Mouse (Mus musculus) forebrain, embryonic 10.5 days (tissue): ENCODE data around the gene Ramp2. TPM values are rescaled to one million over a fixed set of nuclear protein-coding genes. Genes with fewer than 3 reads are reported as not detected.
A peak's percentile ranks its signal among the peaks of the same experiment; 100 is the strongest.

Source experiments
- DNase-seq: peaks from one replicate; pipeline ENCODE4 v3.0.0-alpha.2; 2017; ENCODE audit warnings: low spot score; ENCODE audit errors: extremely low spot score
- H3K27ac ChIP-seq: fragments of 300-500 bp; sonication (generic); 2 replicates; pipeline ENCODE4 v1.5.1; 2016; ENCODE audit warnings: mild to moderate bottlenecking
- H3K27me3 ChIP-seq: fragments of 300-500 bp; sonication (generic); 2 replicates; pipeline ENCODE4 v1.6.1; 2016; ENCODE audit warnings: mild to moderate bottlenecking; ENCODE audit not compliant: poor library complexity, severe bottlenecking
- H3K36me3 ChIP-seq: fragments of 300-500 bp; sonication (generic); replicated peaks from 2 replicates; pipeline ENCODE4 v1.6.1; 2016; ENCODE audit warnings: mild to moderate bottlenecking, moderate library complexity
- H3K4me1 ChIP-seq: fragments of 300-500 bp; sonication (generic); 2 replicates; pipeline ENCODE4 v1.6.1; 2016
- H3K4me3 ChIP-seq: fragments of 300-500 bp; sonication (generic); 2 replicates; pipeline ENCODE4 v1.5.1; 2016; ENCODE audit warnings: mild to moderate bottlenecking, moderate library complexity
- H3K9me3 ChIP-seq: fragments of 300-500 bp; sonication (generic); 2 replicates; pipeline ENCODE4 v1.6.1; 2016; ENCODE audit warnings: mild to moderate bottlenecking, moderate library complexity
- WGBS: fragments of 180-500 bp; shearing (Covaris S2); methylation state at CpG from one replicate; pipeline ENCODE4 v1.1.7; 2016; 5-methylcytosine and 5-hydroxymethylcytosine counted together
- polyA plus RNA-seq: library from polyadenylated mRNA; unstranded; fragments of >200 nt; fragmentation: Nextera tagmentation; extraction: Ambion mirVana; gene quantifications from 2 replicates; pipeline ENCODE4 v1.2.1, GENCODE M21; 2016

Gene Ramp2
- polyA plus RNA-seq, 1 experiment from 2014 or later = 54.8 TPM

GRCm38 (mm10) chr11:101280837-101281236 lies 35.0 kb downstream of the Ramp2 start:
- Histone ChIP-seq H3K27ac (no peak overlapping the region), H3K4me1 (peaks cover 51% of the 10 kb centered on the region), H3K36me3 (peaks cover 22% of the 10 kb centered on the region), H3K27me3 (peaks cover 63% of the 10 kb centered on the region), H3K4me3 (no peak overlapping the region), H3K9me3 (no peaks in the 10 kb centered on the region)
- 54% methylated on average over 7 of the region's 7 CpGs for WGBS
- DNase-seq = no peak

GRCm38 (mm10) chr11:101282896-101283295 lies 37.1 kb downstream of the Ramp2 start:
- WGBS = 17% methylated on average over 5 of the region's 5 CpGs
- Histone ChIP-seq H3K9me3 (no peaks in the 10 kb centered on the region), H3K4me3 (0 out of 2 replicates have a peak overlapping the region, but pooled peaks have one; percentile 14), H3K36me3 (peaks cover 23% of the 10 kb centered on the region), H3K27ac (peak overlapping the region; percentile 35; the same call in 1 of the 2 replicates), H3K27me3 (peaks cover 44% of the 10 kb centered on the region), H3K4me1 (peaks cover 31% of the 10 kb centered on the region)
- no peak for DNase-seq

- Histone ChIP-seq H3K27ac (no peak overlapping the region), H3K4me1 (peaks cover 25% of the 10 kb centered on the region), H3K27me3 (peaks cover 44% of the 10 kb centered on the region), H3K9me3 (no peaks in the 10 kb centered on the region), H3K36me3 (peaks cover 32% of the 10 kb centered on the region), H3K4me3 (no peak overlapping the region)
- DNase-seq = no peak
- 81% methylated on average over 4 of the region's 4 CpGs for WGBS
These were observed 38.0 kb downstream of the Ramp2 start for GRCm38 (mm10) chr11:101283805-101284204.

- no peaks in the 10 kb centered on the region for H3K9me3 ChIP-seq
- peaks cover 67% of the 10 kb centered on the region for H3K36me3 ChIP-seq
- no peak overlapping the region for H3K4me3 ChIP-seq
- no peak for DNase-seq
- no peak overlapping the region for H3K27ac ChIP-seq
- H3K4me1 ChIP-seq = peaks cover 17% of the 10 kb centered on the region
- 90% methylated on average over 9 of the region's 9 CpGs for WGBS
- peaks cover 13% of the 10 kb centered on the region; the same call in 1 of the 2 replicates for H3K27me3 ChIP-seq
These were observed 41.5 kb downstream of the Ramp2 start for GRCm38 (mm10) chr11:101287306-101287705.

GRCm38 (mm10) chr11:101291231-101291630 lies 45.4 kb downstream of the Ramp2 start:
- no peaks in the 10 kb centered on the region for H3K4me1 ChIP-seq
- H3K36me3 ChIP-seq = peaks cover 98% of the 10 kb centered on the region
- H3K9me3 ChIP-seq = no peaks in the 10 kb centered on the region
- DNase-seq = no peak
- H3K27ac ChIP-seq = no peak overlapping the region
- WGBS = 96% methylated on average over 8 of the region's 8 CpGs
- no peaks in the 10 kb centered on the region for H3K27me3 ChIP-seq
- no peak overlapping the region for H3K4me3 ChIP-seq

GRCm38 (mm10) chr11:101295191-101295590 lies 49.4 kb downstream of the Ramp2 start:
- Histone ChIP-seq H3K27me3 (no peaks in the 10 kb centered on the region), H3K4me1 (peaks cover under 1% of the 10 kb centered on the region; the same call in 1 of the 2 replicates), H3K4me3 (no peak overlapping the region), H3K9me3 (no peaks in the 10 kb centered on the region), H3K27ac (no peak overlapping the region), H3K36me3 (peaks cover 97% of the 10 kb centered on the region)
- WGBS = 94% methylated on average over 8 of the region's 8 CpGs
- no peak for DNase-seq

GRCm38 (mm10) chr11:101300881-101301280 lies 55.1 kb downstream of the Ramp2 start:
- Histone ChIP-seq H3K4me3 (peak overlapping the region; percentile 95), H3K36me3 (peaks cover 42% of the 10 kb centered on the region), H3K27ac (no peak overlapping the region), H3K27me3 (no peaks in the 10 kb centered on the region), H3K4me1 (peaks cover 22% of the 10 kb centered on the region), H3K9me3 (no peaks in the 10 kb centered on the region)
- DNase-seq = no peak
- 69% methylated on average over 7 of the region's 7 CpGs for whole genome bisulfite sequencing

GRCm38 (mm10) chr11:101301299-101302003 lies 55.6 kb downstream of the Ramp2 start:
- H3K9me3 ChIP-seq = no peaks in the 10 kb centered on the region
- peaks cover 36% of the 10 kb centered on the region for H3K36me3 ChIP-seq
- peaks cover 22% of the 10 kb centered on the region for H3K4me1 ChIP-seq
- H3K27ac ChIP-seq = peak overlapping the region; percentile 87
- peak overlapping the region; percentile 95 for H3K4me3 ChIP-seq
- H3K27me3 ChIP-seq = no peaks in the 10 kb centered on the region
- no peak for DNase-seq
- 16% methylated on average over 26 of the region's 26 CpGs for WGBS

GRCm38 (mm10) chr11:101302004-101302798 lies 56.4 kb downstream of the Ramp2 start, which contains the start of gene Becn1:
Gene Becn1 (minus strand): TSS chr11:101302286.
- peak within 1 kb of the TSS; percentile 95 for H3K4me3 ChIP-seq
- DNase-seq = peak; percentile 96
- peak within 1 kb of the TSS; percentile 87 for H3K27ac ChIP-seq
- no peaks in the 10 kb centered on the region for H3K9me3 ChIP-seq
- peaks cover 22% of the 10 kb centered on the region for H3K4me1 ChIP-seq
- WGBS = 7% methylated on average over 39 of the region's 39 CpGs
- no peaks in the 10 kb centered on the region for H3K27me3 ChIP-seq
- peaks cover 30% of the 10 kb centered on the region for H3K36me3 ChIP-seq

GRCm38 (mm10) chr11:101307744-101308143 lies 61.9 kb downstream of the Ramp2 start:
- WGBS = 47% methylated on average over 5 of the region's 5 CpGs
- DNase-seq = no peak

More at GRCm38 (mm10) chr11:101307744-101308143, 61.9 kb downstream of the Ramp2 start:
- H3K4me1 ChIP-seq = no peaks in the 10 kb centered on the region
- H3K4me3 ChIP-seq = no peak overlapping the region
- no peaks in the 10 kb centered on the region for H3K9me3 ChIP-seq
- no peaks in the 10 kb centered on the region for H3K36me3 ChIP-seq
- no peaks in the 10 kb centered on the region for H3K27me3 ChIP-seq
- H3K27ac ChIP-seq = no peak overlapping the region
